Mouse (Mus musculus) liver, embryonic 13.5 days (tissue): ENCODE data around the gene Grk4. TPM values are rescaled to one million over a fixed set of nuclear protein-coding genes. Genes with fewer than 3 reads are reported as not detected.
A peak's percentile ranks its signal among the peaks of the same experiment; 100 is the strongest.
"Not testable (repeated sequence)": the region's sequence is repeated elsewhere in the genome, so short reads cannot be mapped to it uniquely, and the experiment has no call there.

Experiments used
- ATAC-seq: fragments of 200-750 bp; cut with Nextera tagmentation; 2 replicates; pipeline ENCODE4 v1.8.0; 2017; ENCODE audit warnings: low read depth, mild to moderate bottlenecking, moderate number of reproducible peaks, moderate library complexity
- DNase-seq: peaks from one replicate; pipeline ENCODE4 v3.0.0; 2022
- H3K27ac ChIP-seq: fragments of 300-500 bp; sonication (generic); 2 replicates; pipeline ENCODE4 v1.5.1; 2015; ENCODE audit warnings: moderate library complexity, mild to moderate bottlenecking, inconsistent platforms
- H3K27me3 ChIP-seq: fragments of 300-500 bp; sonication (generic); 2 replicates; pipeline ENCODE4 v1.6.1; 2015; ENCODE audit warnings: mild to moderate bottlenecking, inconsistent platforms
- H3K36me3 ChIP-seq: fragments of 300-500 bp; sonication (generic); 2 replicates; pipeline ENCODE4 v1.6.1; 2015; ENCODE audit warnings: mild to moderate bottlenecking, inconsistent platforms
- H3K4me1 ChIP-seq: fragments of 300-500 bp; sonication (generic); replicated peaks from 2 replicates; pipeline ENCODE4 v1.6.1; 2015; ENCODE audit warnings: inconsistent platforms
- H3K4me2 ChIP-seq: fragments of 300-500 bp; sonication (generic); 2 replicates; pipeline ENCODE4 v1.6.1; 2015; ENCODE audit warnings: inconsistent platforms, mild to moderate bottlenecking, moderate library complexity
- H3K4me3 ChIP-seq: fragments of 300-500 bp; sonication (generic); replicated peaks from 2 replicates; pipeline ENCODE4 v1.5.1; 2015; ENCODE audit warnings: mild to moderate bottlenecking, inconsistent platforms
- H3K9ac ChIP-seq: fragments of 300-500 bp; sonication (generic); 2 replicates; pipeline ENCODE4 v1.6.1; 2015; ENCODE audit warnings: mild to moderate bottlenecking, inconsistent platforms
- H3K9me3 ChIP-seq: fragments of 300-500 bp; sonication (generic); replicated peaks from 2 replicates; pipeline ENCODE4 v1.6.1; 2016; ENCODE audit warnings: inconsistent platforms
- WGBS: fragments of 180-500 bp; shearing (Covaris S2); methylation state at CpG from one replicate; pipeline ENCODE4 v1.1.7; 2015; ENCODE audit not compliant: insufficient replicate concordance; 5-methylcytosine and 5-hydroxymethylcytosine counted together
- polyA plus RNA-seq: library from polyadenylated mRNA; unstranded; fragments of >200 nt; fragmentation: Nextera tagmentation; extraction: Ambion mirVana; gene quantifications from 2 replicates; pipeline ENCODE4 v1.2.1, GENCODE M21; 2015

Grk4 gene
- polyA plus RNA-seq, 1 experiment from 2014 or later: 0.67 TPM

GRCm38 (mm10) chr5:34714371-34714770 lies 54.2 kb downstream of the Grk4 start:
- WGBS: 65% methylated on average over 3 of the region's 3 CpGs
- DNase-seq, ATAC-seq, H3K4me1 ChIP-seq, H3K4me2 ChIP-seq, H3K9me3 ChIP-seq, H3K27me3 ChIP-seq, H3K27ac ChIP-seq, H3K4me3 ChIP-seq, H3K36me3 ChIP-seq, H3K9ac ChIP-seq: not testable (repeated sequence)

GRCm38 (mm10) chr5:34714816-34715215 lies 54.6 kb downstream of the Grk4 start:
- no peak overlapping the region for H3K9ac ChIP-seq
- H3K27ac ChIP-seq: no peak overlapping the region
- ATAC-seq (no peak), DNase-seq (no peak)
- no peaks in the 10 kb centered on the region for H3K36me3 ChIP-seq
- H3K4me1 ChIP-seq: no peaks in the 10 kb centered on the region
- H3K4me3 ChIP-seq: no peak overlapping the region
- H3K27me3 ChIP-seq: peaks cover 5% of the 10 kb centered on the region; the same call in 1 of the 2 replicates
- WGBS: 58% methylated on average over 5 of the region's 5 CpGs
- H3K9me3 ChIP-seq: no peaks in the 10 kb centered on the region
- H3K4me2 ChIP-seq: no peak overlapping the region

GRCm38 (mm10) chr5:34729141-34729540 lies 69.0 kb downstream of the Grk4 start:
- no peaks in the 10 kb centered on the region for H3K9me3 ChIP-seq
- no peaks in the 10 kb centered on the region for H3K36me3 ChIP-seq
- no peak overlapping the region for H3K4me2 ChIP-seq
- no peak for ATAC-seq
- no peak overlapping the region for H3K27ac ChIP-seq
- DNase-seq: no peak
- H3K27me3 ChIP-seq: no peaks in the 10 kb centered on the region
- peaks cover 13% of the 10 kb centered on the region for H3K4me1 ChIP-seq
- H3K9ac ChIP-seq: no peak overlapping the region
- H3K4me3 ChIP-seq: no peak overlapping the region

GRCm38 (mm10) chr5:34730255-34730654 lies 70.1 kb downstream of the Grk4 start:
- no peak overlapping the region for H3K27ac ChIP-seq
- ATAC-seq: peak; percentile 84
- H3K4me1 ChIP-seq: peaks cover 13% of the 10 kb centered on the region
- H3K9ac ChIP-seq: no peak overlapping the region
- 21% methylated on average over 1 of the region's 1 CpGs for WGBS
- no peak overlapping the region for H3K4me3 ChIP-seq
- DNase-seq: peak; percentile 11
- H3K4me2 ChIP-seq: no peak overlapping the region
- H3K27me3 ChIP-seq: 0 out of 2 replicates have a peak, but pooled peaks cover 2% of the 10 kb centered on the region
- no peaks in the 10 kb centered on the region for H3K36me3 ChIP-seq
- H3K9me3 ChIP-seq: no peaks in the 10 kb centered on the region

GRCm38 (mm10) chr5:34751477-34751876 lies 91.3 kb downstream of the Grk4 start:
- ATAC-seq: no peak

GRCm38 (mm10) chr5:34758762-34759161 lies 98.6 kb downstream of the Grk4 start:
- 73% methylated on average over 1 of the region's 1 CpGs for WGBS
- ATAC-seq (no peak), DNase-seq (no peak)
- no peak overlapping the region for H3K4me3 ChIP-seq
- H3K4me2 ChIP-seq: no peak overlapping the region
- no peaks in the 10 kb centered on the region for H3K36me3 ChIP-seq
- no peak overlapping the region for H3K27ac ChIP-seq
- H3K9ac ChIP-seq: no peak overlapping the region
- H3K27me3 ChIP-seq: peaks cover 5% of the 10 kb centered on the region; the same call in 1 of the 2 replicates
- no peaks in the 10 kb centered on the region for H3K9me3 ChIP-seq
- H3K4me1 ChIP-seq: peaks cover 16% of the 10 kb centered on the region

More at GRCm38 (mm10) chr5:34751477-34751876, 91.3 kb downstream of the Grk4 start:
- Histone ChIP-seq H3K9ac (no peak overlapping the region), H3K4me1 (no peaks in the 10 kb centered on the region), H3K36me3 (no peaks in the 10 kb centered on the region), H3K9me3 (no peaks in the 10 kb centered on the region), H3K27ac (no peak overlapping the region), H3K4me3 (no peak overlapping the region), H3K4me2 (no peak overlapping the region), H3K27me3 (peaks cover 14% of the 10 kb centered on the region; the same call in 1 of the 2 replicates)
- no peak for DNase-seq
- WGBS: 50% methylated on average over 3 of the region's 3 CpGs

- H3K9ac ChIP-seq: peak overlapping the region; percentile 99
- peak overlapping the region; percentile 91 for H3K4me2 ChIP-seq
- peak; percentile 3 for DNase-seq
- WGBS: 2% methylated on average over 19 of the region's 19 CpGs
- peak overlapping the region; percentile 98 for H3K4me3 ChIP-seq
- no peaks in the 10 kb centered on the region for H3K9me3 ChIP-seq
- peaks cover under 1% of the 10 kb centered on the region; the same call in 1 of the 2 replicates for H3K27me3 ChIP-seq
- H3K36me3 ChIP-seq: no peaks in the 10 kb centered on the region
- peaks cover 30% of the 10 kb centered on the region for H3K4me1 ChIP-seq
- ATAC-seq: peak; percentile 6; the same call in 1 of the 2 replicates
- H3K27ac ChIP-seq: peak overlapping the region; percentile 91
Measured at GRCm38 (mm10) chr5:34760850-34761508, 100.8 kb downstream of the Grk4 start.

GRCm38 (mm10) chr5:34761509-34761908 lies 101.3 kb downstream of the Grk4 start, which contains the start of gene Htt:
Htt (plus strand) TSS chr5:34761740.
- DNase-seq: peak; percentile 94
- Histone ChIP-seq H3K36me3 (no peaks in the 10 kb centered on the region), H3K4me2 (peak within 1 kb of the TSS; percentile 91), H3K4me1 (peaks cover 35% of the 10 kb centered on the region), H3K27ac (peak within 1 kb of the TSS; percentile 91), H3K9ac (peak within 1 kb of the TSS; percentile 99), H3K4me3 (peak within 1 kb of the TSS; percentile 98), H3K9me3 (no peaks in the 10 kb centered on the region), H3K27me3 (no peaks in the 10 kb centered on the region)
- WGBS: under 1% methylated on average over 35 of the region's 35 CpGs
- ATAC-seq: peak; percentile 95

GRCm38 (mm10) chr5:34761934-34762611 lies 101.9 kb downstream of the Grk4 start:
- Histone ChIP-seq H3K9ac (peak overlapping the region; percentile 99), H3K27me3 (no peaks in the 10 kb centered on the region), H3K9me3 (no peaks in the 10 kb centered on the region), H3K4me1 (peaks cover 38% of the 10 kb centered on the region), H3K4me3 (peak overlapping the region; percentile 98), H3K4me2 (peak overlapping the region; percentile 91), H3K27ac (peak overlapping the region; percentile 91), H3K36me3 (no peaks in the 10 kb centered on the region)
- DNase-seq (peak; percentile 44), ATAC-seq (peak; percentile 50)
- under 1% methylated on average over 46 of the region's 54 CpGs for WGBS

- H3K4me2 ChIP-seq: no peak overlapping the region
- no peak overlapping the region for H3K9ac ChIP-seq
- H3K4me3 ChIP-seq: no peak overlapping the region
- no peak for DNase-seq
- H3K27me3 ChIP-seq: no peaks in the 10 kb centered on the region
- peaks cover 32% of the 10 kb centered on the region for H3K4me1 ChIP-seq
- no peak for ATAC-seq
- no peaks in the 10 kb centered on the region for H3K36me3 ChIP-seq
- no peaks in the 10 kb centered on the region for H3K9me3 ChIP-seq
- 73% methylated on average over 3 of the region's 3 CpGs for WGBS
- H3K27ac ChIP-seq: no peak overlapping the region
Measured at GRCm38 (mm10) chr5:34771818-34772217, 111.6 kb downstream of the Grk4 start.

- Histone ChIP-seq H3K4me2 (no peak overlapping the region), H3K4me3 (no peak overlapping the region), H3K9ac (no peak overlapping the region), H3K27me3 (no peaks in the 10 kb centered on the region), H3K4me1 (peaks cover 24% of the 10 kb centered on the region), H3K36me3 (no peaks in the 10 kb centered on the region), H3K27ac (no peak overlapping the region), H3K9me3 (no peaks in the 10 kb centered on the region)
- 87% methylated on average over 4 of the region's 4 CpGs for WGBS
- ATAC-seq (no peak), DNase-seq (no peak)
Measured at GRCm38 (mm10) chr5:34772696-34773245, 112.6 kb downstream of the Grk4 start.
